In the genomic region with DNA sequence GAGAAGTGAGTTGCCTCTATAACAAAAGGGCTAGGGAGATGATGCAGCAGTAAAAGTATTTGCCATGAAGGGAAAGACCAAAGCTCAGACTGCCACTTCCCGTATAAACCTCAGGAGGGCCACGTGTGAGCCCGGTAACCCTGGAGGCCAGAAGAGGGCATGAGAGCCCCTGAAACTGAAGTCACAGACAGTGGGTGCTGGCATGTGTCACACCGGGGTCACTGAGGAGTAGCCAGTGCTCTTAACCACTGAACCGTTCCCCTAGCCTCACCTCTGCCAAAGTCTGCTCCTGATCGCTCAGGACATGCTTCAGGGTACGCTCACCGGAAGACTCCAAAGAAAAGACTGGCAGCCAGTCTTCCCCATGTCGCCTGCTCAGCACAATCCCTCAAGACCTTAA, we compare ENCODE assay signal across 15 mouse cellular contexts. TPM values are rescaled to one million over a fixed set of nuclear protein-coding genes. Genes with fewer than 3 reads are reported as not detected.
DNase-seq lines count a peak whose midpoint lies in the region; ATAC-seq and TF ChIP-seq lines count a peak whose summit lies in the region.
"Had no signal": no experiment of that assay in that cellular context is flagged by ENCODE, and none has a peak within 500 bp of the region (broad histone marks: within the 10 kb centered on the region; RNA-seq: fewer than 3 reads in every experiment).

No protein-coding gene starts in this region.

- H3K4me1 ChIP-seq in kidney, adult 2 months (ENCODE audit: control insufficient read depth, insufficient read depth, low read length) = 0 out of 2 replicates have a peak, but pooled peaks cover 2% of the 10 kb centered on the region
- H3K4me1 ChIP-seq: limb, embryonic 13.5 days; megakaryocyte, embryonic 14.5 days had no signal

- TF ChIP-seq CTCF in left cerebral cortex, adult 2 months (IDR thresholded peaks at IDR 0.05) = peak; percentile 6; the same call in 1 of the 2 replicates
- peak; percentile 67 for TF ChIP-seq CTCF in Patski (IDR thresholded peaks at IDR 0.05)
- TF ChIP-seq CTCF in kidney, adult 2 months (conservative IDR thresholded peaks at IDR 0.05; ENCODE audit: insufficient read depth, insufficient read length, low read depth, low read length) = no peak; the same call in 1 of the 2 replicates

- 25% methylated on average over 9 of the region's 9 CpGs for WGBS in kidney, adult 2 months

- intact Hi-C loops in left cerebral cortex, adult 2 months (cut with DNase I) = no loop called here

- DNase-seq in left cerebral cortex, adult 2 months (ENCODE audit: extremely low spot score in 1 of 2, low spot score in 2 of 2) = no peak
- no peak for DNase-seq in left cerebral cortex, adult 8-10 months (ENCODE audit: low spot score in 2 of 2)
- no peak for DNase-seq in Patski (ENCODE audit: low read depth, low spot score)
- peak; percentile 84 for DNase-seq in kidney, adult 2 months
- peak; percentile 75 to 87 for DNase-seq in kidney, postnatal 36 days
- DNase-seq in spleen, postnatal 10 days (ENCODE audit: low spot score in 2 of 2) = no peak
- DNase-seq in layer of hippocampus, adult 11-12 months (ENCODE audit: low spot score) = no peak
- DNase-seq: adrenal gland, postnatal 25 days; cerebellum, postnatal 14 days; heart, postnatal 36 days; lung, embryonic 14.5 days; retina, postnatal 1 day had no signal

- no peak for TF ChIP-seq POLR2A in kidney, adult 2 months (IDR thresholded peaks at IDR 0.05; ENCODE audit: low read depth, low read length)

- H3K27ac ChIP-seq in left cerebral cortex, adult 2 months = no peak overlapping the region
- H3K27ac ChIP-seq in kidney, adult 2 months (ENCODE audit: insufficient read depth, low read depth, low read length) = no peak overlapping the region
- H3K27ac ChIP-seq: limb, embryonic 13.5 days had no signal

- CTCF ChIA-PET in Patski (lab: Charles Lee) = interaction anchor here (2.4 to 2.9 kb wide), 2 partner anchors 21 to 71 kb away, joined by 5 to 14 read pairs; no protein-coding TSS in a partner anchor

- no peak overlapping the region for H3K4me3 ChIP-seq in left cerebral cortex, adult 2 months
- H3K4me3 ChIP-seq in kidney, adult 2 months (ENCODE audit: insufficient read depth, low read depth, low read length) = no peak overlapping the region
- H3K4me3 ChIP-seq: erythroblast, embryonic 14.5 days; limb, embryonic 13.5 days; megakaryocyte, embryonic 14.5 days had no signal

- peaks cover 1% of the 10 kb centered on the region for H3K36me3 ChIP-seq in kidney, adult 2 months (ENCODE audit: control insufficient read depth, insufficient read depth, low read length)

- peak; percentile 57 for ATAC-seq in Patski

- in situ Hi-C loops in Patski (cut with MboI; ENCODE audit: low pct_unique_long_range_greater_than_20kb) = no loop called here

- POLR2A ChIA-PET in Patski (lab: Charles Lee) = interaction anchor here (1.1 kb wide), 1 partner anchor 18 kb away, joined by 3 read pairs; no protein-coding TSS in a partner anchor

- no peaks in the 10 kb centered on the region for H3K27me3 ChIP-seq in Patski
- no peaks in the 10 kb centered on the region for H3K27me3 ChIP-seq in kidney, adult 2 months (replicated peaks; ENCODE audit: control insufficient read depth, insufficient read depth, low read length)
- H3K27me3 ChIP-seq: limb, embryonic 13.5 days; megakaryocyte, embryonic 14.5 days had no signal

RNA-seq across cellular contexts. Expression of a gene that starts 23.5 kb away (rescaled TPM):
- total RNA-seq in left cerebral cortex, adult 2 months (2021) = 100 to 1,000 TPM; 337 to 351 TPM
- 100 to 1,000 TPM; 336 to 345 (median 339) TPM for total RNA-seq in left cerebral cortex, adult 8-10 months (2022)
- 371 TPM for polyA plus RNA-seq in Patski (2021)
- 320 and 328 TPM in 2 replicates for polyA plus RNA-seq in kidney, adult 2 months (2012; rRNA removed)

RNA-seq across cellular contexts. Expression of a gene that starts 52.0 kb away (rescaled TPM):
- 1 to 10 TPM; 2.3 to 4.6 TPM for total RNA-seq in left cerebral cortex, adult 2 months (2021)
- 1 to 10 TPM; 2.9 to 3.9 (median 3.2) TPM for total RNA-seq in left cerebral cortex, adult 8-10 months (2022)
- 0.41 TPM for polyA plus RNA-seq in Patski (2021)
- 1.5 and 3.3 TPM in 2 replicates for polyA plus RNA-seq in kidney, adult 2 months (2012; rRNA removed)

Comparison
In these comparisons a context has a peak if more than half of its experiments do, and no peak if none do; other contexts are left out.
1. DNase-seq: peak in kidney, adult 2 months (single experiment) and kidney, postnatal 36 days (2 of 2); none in left cerebral cortex, adult 2 months (0 of 2), left cerebral cortex, adult 8-10 months (0 of 2), Patski (single experiment), spleen, postnatal 10 days (0 of 2) and layer of hippocampus, adult 11-12 months (single experiment).